In the genomic region with DNA sequence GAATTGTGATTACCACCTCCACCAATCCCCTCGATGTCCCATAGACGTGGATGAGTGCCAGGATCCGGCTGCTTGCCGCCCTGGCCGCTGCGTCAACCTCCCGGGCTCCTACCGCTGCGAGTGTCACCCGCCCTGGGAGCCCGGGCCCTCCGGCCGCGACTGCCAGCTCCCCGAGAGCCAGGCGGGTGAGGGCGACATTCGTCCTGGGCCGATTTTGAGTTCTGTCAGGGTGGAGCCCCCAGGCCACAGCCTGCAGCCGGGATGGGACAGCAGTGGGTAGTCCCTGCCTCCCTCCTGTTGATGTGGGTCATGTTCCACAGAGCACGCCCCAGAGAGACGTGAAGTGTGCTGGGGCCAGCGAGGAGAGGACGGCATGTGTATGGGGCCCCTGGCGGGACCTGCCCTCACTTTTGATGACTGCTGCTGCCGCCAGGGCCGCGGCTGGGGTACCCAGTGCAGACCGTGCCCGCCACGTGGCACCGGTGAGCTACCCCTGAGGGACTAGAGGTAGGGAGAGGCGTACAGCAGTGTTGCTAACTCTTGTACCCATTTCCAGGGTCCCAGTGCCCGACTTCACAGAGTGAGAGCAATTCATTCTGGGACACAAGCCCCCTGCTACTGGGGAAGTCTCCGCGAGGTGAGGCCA, we compare ENCODE assay signal across 9 mouse cellular contexts. TPM values are rescaled to one million over a fixed set of nuclear protein-coding genes. Genes with fewer than 3 reads are reported as not detected.
DNase-seq lines count a peak whose midpoint lies in the region; ATAC-seq and TF ChIP-seq lines count a peak whose summit lies in the region.
"Had no signal": no experiment of that assay in that cellular context is flagged by ENCODE, and none has a peak within 500 bp of the region (broad histone marks: within the 10 kb centered on the region; RNA-seq: fewer than 3 reads in every experiment).

No protein-coding gene starts in this region.

- H3K27ac ChIP-seq in kidney, embryonic 15.5 days: no peak overlapping the region
- no peak overlapping the region for H3K27ac ChIP-seq in embryonic facial prominence, embryonic 15.5 days (replicated peaks)
- H3K27ac ChIP-seq in hindbrain, embryonic 15.5 days (replicated peaks): no peak overlapping the region
- H3K27ac ChIP-seq in midbrain, embryonic 15.5 days: no peak overlapping the region
- no peak overlapping the region for H3K27ac ChIP-seq in thymus, adult 2 months (ENCODE audit: control insufficient read depth, insufficient read depth, low read length)

- peak; percentile 44; the same call in 1 of the 2 replicates for ATAC-seq in kidney, embryonic 15.5 days (replicated peaks; ENCODE audit: low FRiP score)
- peak; percentile 24; the same call in 1 of the 2 replicates for ATAC-seq in embryonic facial prominence, embryonic 15.5 days (ENCODE audit: insufficient number of reproducible peaks, low FRiP score, low TSS enrichment, low read depth)
- peak; percentile 33; the same call in 1 of the 2 replicates for ATAC-seq in hindbrain, embryonic 15.5 days (ENCODE audit: low FRiP score, low read depth)
- ATAC-seq in midbrain, embryonic 15.5 days (replicated peaks): peak; percentile 27; the same call in 1 of the 2 replicates
- no peak for ATAC-seq in granulocyte monocyte progenitor cell, adult 5-6 weeks (replicated peaks; ENCODE audit: poor library complexity, severe bottlenecking)

- H3K4me2 ChIP-seq in kidney, embryonic 15.5 days: peak overlapping the region; percentile 58
- peak overlapping the region; percentile 16 for H3K4me2 ChIP-seq in embryonic facial prominence, embryonic 15.5 days (replicated peaks)
- peak overlapping the region; percentile 26 for H3K4me2 ChIP-seq in hindbrain, embryonic 15.5 days
- peak overlapping the region; percentile 22; the same call in 1 of the 2 replicates for H3K4me2 ChIP-seq in midbrain, embryonic 15.5 days

- H3K4me3 ChIP-seq in kidney, embryonic 15.5 days (replicated peaks): peak overlapping the region; percentile 25
- H3K4me3 ChIP-seq in embryonic facial prominence, embryonic 15.5 days (replicated peaks): peak overlapping the region; percentile 9
- H3K4me3 ChIP-seq in hindbrain, embryonic 15.5 days: 0 out of 2 replicates have a peak overlapping the region, but pooled peaks have one; percentile 5
- no peak overlapping the region for H3K4me3 ChIP-seq in midbrain, embryonic 15.5 days
- no peak overlapping the region for H3K4me3 ChIP-seq in thymus, adult 2 months (ENCODE audit: control insufficient read depth, insufficient read depth, low read length)

- H3K9ac ChIP-seq in kidney, embryonic 15.5 days: peak overlapping the region; percentile 21; the same call in 1 of the 2 replicates
- H3K9ac ChIP-seq in embryonic facial prominence, embryonic 15.5 days: no peak overlapping the region
- no peak overlapping the region for H3K9ac ChIP-seq in hindbrain, embryonic 15.5 days
- no peak overlapping the region for H3K9ac ChIP-seq in midbrain, embryonic 15.5 days

- no peaks in the 10 kb centered on the region for H3K9me3 ChIP-seq in kidney, embryonic 15.5 days (replicated peaks)
- H3K9me3 ChIP-seq in embryonic facial prominence, embryonic 15.5 days (replicated peaks): no peaks in the 10 kb centered on the region
- no peaks in the 10 kb centered on the region for H3K9me3 ChIP-seq in hindbrain, embryonic 15.5 days
- H3K9me3 ChIP-seq in midbrain, embryonic 15.5 days: no peaks in the 10 kb centered on the region

- 14% methylated on average over 36 of the region's 36 CpGs for WGBS in kidney, embryonic 15.5 days
- WGBS in embryonic facial prominence, embryonic 15.5 days: 26% methylated on average over 27 of the region's 36 CpGs
- WGBS in hindbrain, embryonic 15.5 days: 17% methylated on average over 36 of the region's 36 CpGs
- WGBS in midbrain, embryonic 15.5 days: 17% methylated on average over 34 of the region's 36 CpGs
- 63% methylated on average over 36 of the region's 36 CpGs for WGBS in thymus, adult 2 months

- no peak for TF ChIP-seq POLR2A in thymus, adult 2 months (IDR thresholded peaks at IDR 0.05; ENCODE audit: control insufficient read depth, extremely low read depth, insufficient read depth, low read length, poor library complexity)

- TF ChIP-seq CTCF in thymus, adult 2 months (IDR thresholded peaks at IDR 0.05; ENCODE audit: borderline replicate concordance, control insufficient read depth, extremely low read depth, insufficient read depth, low read length, poor library complexity): no peak

- peaks cover 16% of the 10 kb centered on the region for H3K4me1 ChIP-seq in kidney, embryonic 15.5 days
- H3K4me1 ChIP-seq in embryonic facial prominence, embryonic 15.5 days: peaks cover 12% of the 10 kb centered on the region
- peaks cover 12% of the 10 kb centered on the region for H3K4me1 ChIP-seq in hindbrain, embryonic 15.5 days (replicated peaks)
- peaks cover 13% of the 10 kb centered on the region for H3K4me1 ChIP-seq in midbrain, embryonic 15.5 days
- H3K4me1 ChIP-seq in thymus, adult 2 months (replicated peaks; ENCODE audit: control insufficient read depth, insufficient read depth, low read length): no peaks in the 10 kb centered on the region

- DNase-seq in kidney, adult 18-20 months: no peak
- DNase-seq in thymus, postnatal 14 days: no peak
- no peak for DNase-seq in thymus, adult 2 months

- peaks cover 37% of the 10 kb centered on the region for H3K27me3 ChIP-seq in kidney, embryonic 15.5 days
- peaks cover 23% of the 10 kb centered on the region for H3K27me3 ChIP-seq in embryonic facial prominence, embryonic 15.5 days
- peaks cover 50% of the 10 kb centered on the region for H3K27me3 ChIP-seq in hindbrain, embryonic 15.5 days
- H3K27me3 ChIP-seq in midbrain, embryonic 15.5 days (replicated peaks): peaks cover 47% of the 10 kb centered on the region
- no peaks in the 10 kb centered on the region; the same call in 1 of the 2 replicates for H3K27me3 ChIP-seq in thymus, adult 2 months (ENCODE audit: control insufficient read depth, insufficient read depth, low read length)

- peaks cover 52% of the 10 kb centered on the region for H3K36me3 ChIP-seq in kidney, embryonic 15.5 days
- H3K36me3 ChIP-seq in embryonic facial prominence, embryonic 15.5 days: peaks cover 70% of the 10 kb centered on the region
- H3K36me3 ChIP-seq in hindbrain, embryonic 15.5 days: peaks cover 44% of the 10 kb centered on the region
- peaks cover 42% of the 10 kb centered on the region for H3K36me3 ChIP-seq in midbrain, embryonic 15.5 days (replicated peaks)
- peaks cover 27% of the 10 kb centered on the region for H3K36me3 ChIP-seq in thymus, adult 2 months (ENCODE audit: control insufficient read depth, insufficient read depth, low read length)

RNA-seq across cellular contexts. Expression of gene Scyl1, which starts 14.1 kb away (rescaled TPM):
- polyA plus RNA-seq in kidney, embryonic 15.5 days (2015; fragmentation: Nextera tagmentation; extraction: Ambion mirVana): 69.6 and 76.0 TPM in 2 replicates
- 81.4 and 81.8 TPM in 2 replicates for polyA plus RNA-seq in embryonic facial prominence, embryonic 15.5 days (2015; fragmentation: Nextera tagmentation; extraction: Ambion mirVana)
- 79.7 and 92.6 TPM in 2 replicates for polyA plus RNA-seq in hindbrain, embryonic 15.5 days (2015; fragmentation: Nextera tagmentation; extraction: Ambion mirVana)
- polyA plus RNA-seq in midbrain, embryonic 15.5 days (2015; fragmentation: Nextera tagmentation; extraction: Ambion mirVana): 87.6 and 94.7 TPM in 2 replicates
- 40.9 and 47.7 TPM in 2 replicates for total RNA-seq in granulocyte monocyte progenitor cell, adult 5-6 weeks (2014; fragmentation: Nextera tagmentation)
- total RNA-seq in granulocyte monocyte progenitor cell, adult 5-6 weeks (2017): 22.8 and 23.3 TPM in 2 replicates
- polyA plus RNA-seq in thymus, adult 2 months (2012; rRNA removed): 107 and 113 TPM in 2 replicates

RNA-seq across cellular contexts. Expression of gene Ltbp3, which starts 16.4 kb away (rescaled TPM):
- polyA plus RNA-seq in kidney, embryonic 15.5 days (2015; fragmentation: Nextera tagmentation; extraction: Ambion mirVana): 18.5 and 18.8 TPM in 2 replicates
- polyA plus RNA-seq in embryonic facial prominence, embryonic 15.5 days (2015; fragmentation: Nextera tagmentation; extraction: Ambion mirVana): 52.5 and 53.5 TPM in 2 replicates
- polyA plus RNA-seq in hindbrain, embryonic 15.5 days (2015; fragmentation: Nextera tagmentation; extraction: Ambion mirVana): 15.2 and 17.2 TPM in 2 replicates
- 8.2 and 12.6 TPM in 2 replicates for polyA plus RNA-seq in midbrain, embryonic 15.5 days (2015; fragmentation: Nextera tagmentation; extraction: Ambion mirVana)
- total RNA-seq in granulocyte monocyte progenitor cell, adult 5-6 weeks (2014; fragmentation: Nextera tagmentation): 1.8 and 16.0 TPM in 2 replicates
- total RNA-seq in granulocyte monocyte progenitor cell, adult 5-6 weeks (2017): 3.7 and 3.9 TPM in 2 replicates
- 29.5 and 37.7 TPM in 2 replicates for polyA plus RNA-seq in thymus, adult 2 months (2012; rRNA removed)

RNA-seq across cellular contexts. Expression of gene Fam89b, which starts 27.7 kb away (rescaled TPM):
- polyA plus RNA-seq in kidney, embryonic 15.5 days (2015; fragmentation: Nextera tagmentation; extraction: Ambion mirVana): 89.0 and 91.4 TPM in 2 replicates
- 110 and 111 TPM in 2 replicates for polyA plus RNA-seq in embryonic facial prominence, embryonic 15.5 days (2015; fragmentation: Nextera tagmentation; extraction: Ambion mirVana)
- 139 and 149 TPM in 2 replicates for polyA plus RNA-seq in hindbrain, embryonic 15.5 days (2015; fragmentation: Nextera tagmentation; extraction: Ambion mirVana)
- 158 and 165 TPM in 2 replicates for polyA plus RNA-seq in midbrain, embryonic 15.5 days (2015; fragmentation: Nextera tagmentation; extraction: Ambion mirVana)
- 37.4 and 41.7 TPM in 2 replicates for total RNA-seq in granulocyte monocyte progenitor cell, adult 5-6 weeks (2014; fragmentation: Nextera tagmentation)
- total RNA-seq in granulocyte monocyte progenitor cell, adult 5-6 weeks (2017): 20.9 and 31.8 TPM in 2 replicates
- 300 and 312 TPM in 2 replicates for polyA plus RNA-seq in thymus, adult 2 months (2012; rRNA removed)

RNA-seq across cellular contexts. Expression of gene Ehbp1l1, which starts 31.0 kb away (rescaled TPM):
- polyA plus RNA-seq in kidney, embryonic 15.5 days (2015; fragmentation: Nextera tagmentation; extraction: Ambion mirVana): 20.5 and 25.9 TPM in 2 replicates
- polyA plus RNA-seq in embryonic facial prominence, embryonic 15.5 days (2015; fragmentation: Nextera tagmentation; extraction: Ambion mirVana): 32.4 and 35.9 TPM in 2 replicates
- polyA plus RNA-seq in hindbrain, embryonic 15.5 days (2015; fragmentation: Nextera tagmentation; extraction: Ambion mirVana): 15.5 and 19.7 TPM in 2 replicates
- 23.7 and 25.5 TPM in 2 replicates for polyA plus RNA-seq in midbrain, embryonic 15.5 days (2015; fragmentation: Nextera tagmentation; extraction: Ambion mirVana)
- total RNA-seq in granulocyte monocyte progenitor cell, adult 5-6 weeks (2014; fragmentation: Nextera tagmentation): 23.2 and 29.5 TPM in 2 replicates
- 30.6 and 41.6 TPM in 2 replicates for total RNA-seq in granulocyte monocyte progenitor cell, adult 5-6 weeks (2017)
- 55.6 and 61.8 TPM in 2 replicates for polyA plus RNA-seq in thymus, adult 2 months (2012; rRNA removed)

RNA-seq across cellular contexts. Expression of gene Kcnk7, which starts 52.9 kb away (rescaled TPM):
- polyA plus RNA-seq in kidney, embryonic 15.5 days (2015; fragmentation: Nextera tagmentation; extraction: Ambion mirVana): 0.15 and 0.38 TPM in 2 replicates
- polyA plus RNA-seq in embryonic facial prominence, embryonic 15.5 days (2015; fragmentation: Nextera tagmentation; extraction: Ambion mirVana): 3.8 TPM in 2 replicates
- 0.14 and 0.30 TPM in 2 replicates for polyA plus RNA-seq in hindbrain, embryonic 15.5 days (2015; fragmentation: Nextera tagmentation; extraction: Ambion mirVana)
- polyA plus RNA-seq in midbrain, embryonic 15.5 days (2015; fragmentation: Nextera tagmentation; extraction: Ambion mirVana): 0.19 and 0.28 TPM in 2 replicates
- total RNA-seq in granulocyte monocyte progenitor cell, adult 5-6 weeks (2014; fragmentation: Nextera tagmentation): not detected in 2 replicates
- total RNA-seq in granulocyte monocyte progenitor cell, adult 5-6 weeks (2017): not detected in 2 replicates
- polyA plus RNA-seq in thymus, adult 2 months (2012; rRNA removed): 0.97 and 1.0 TPM in 2 replicates
- total RNA-seq: left cerebral cortex, postnatal 14 days had no signal

Comparison
In these comparisons a context has a peak if more than half of its experiments do, and no peak if none do; other contexts are left out.
1. H3K4me3 ChIP-seq: peak in kidney, embryonic 15.5 days (single experiment), embryonic facial prominence, embryonic 15.5 days (single experiment) and hindbrain, embryonic 15.5 days (single experiment); none in midbrain, embryonic 15.5 days (single experiment) and thymus, adult 2 months (single experiment).
2. Peak in every context shown above with its lines, with median percentiles within 50 percentile points of each other: H3K4me2 ChIP-seq.